Mouse (Mus musculus): ENCODE data around the gene Kcnn3.

GRCm38 (mm10) chr3:89704064-89704463, 184.1 kb downstream of the Kcnn3 start:
- TF ChIP-seq POLR2A (IDR thresholded peaks at IDR 0.05; ENCODE audit: borderline replicate concordance, control insufficient read depth, low read depth, low read length), result no peak
- no peak for TF ChIP-seq CTCF (IDR thresholded peaks at IDR 0.05; ENCODE audit: control insufficient read depth, insufficient read depth, low read length)
